Mouse (Mus musculus): ENCODE measurements around the gene Tmem247.

DNA sequence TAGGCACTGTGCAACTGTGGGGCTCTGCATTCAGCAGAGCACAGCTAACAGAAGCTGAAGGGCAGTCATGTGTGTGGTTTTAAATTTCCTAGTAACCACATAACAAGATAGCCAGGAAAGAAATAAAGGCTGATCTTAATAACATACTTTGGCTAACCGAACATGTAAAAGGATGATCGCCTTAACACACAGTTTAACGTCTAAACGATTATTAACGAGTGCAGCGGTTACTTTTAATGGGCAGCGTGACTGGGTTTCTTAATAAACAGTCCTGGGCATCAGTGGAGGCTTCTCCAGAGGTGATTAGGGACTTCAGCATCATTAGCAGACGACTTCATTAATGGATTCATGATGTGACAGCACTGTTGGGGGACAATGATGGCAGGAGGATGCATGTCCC, 46.6 kb upstream of the Tmem247 start:
- TF ChIP-seq CTCF (IDR thresholded peaks at IDR 0.05; ENCODE audit: low read depth) (no peak), EP300 (IDR thresholded peaks at IDR 0.05; ENCODE audit: low read depth) (no peak)
